Mouse (Mus musculus) erythroblast, embryonic 14.5 days (primary cell): ENCODE measurements at regions not wholly inside any gene's neighbourhood (a gene's known extent, or its start where the extent isn't known, plus 50 kb on each side); places are given as distances from the start of the nearest gene placed in this dataset.

ENCODE experiments used
- GATA1 ChIP-seq: IDR thresholded peaks from 2 replicates; pipeline ENCODE4 v1.6.1; 2012; ENCODE audit warnings: low read length, inconsistent platforms, mixed read lengths
- TAL1 ChIP-seq: IDR thresholded peaks from 3 replicates; pipeline ENCODE4 v1.6.1; 2012; ENCODE audit warnings: low read length, inconsistent platforms, mixed read lengths

DNA sequence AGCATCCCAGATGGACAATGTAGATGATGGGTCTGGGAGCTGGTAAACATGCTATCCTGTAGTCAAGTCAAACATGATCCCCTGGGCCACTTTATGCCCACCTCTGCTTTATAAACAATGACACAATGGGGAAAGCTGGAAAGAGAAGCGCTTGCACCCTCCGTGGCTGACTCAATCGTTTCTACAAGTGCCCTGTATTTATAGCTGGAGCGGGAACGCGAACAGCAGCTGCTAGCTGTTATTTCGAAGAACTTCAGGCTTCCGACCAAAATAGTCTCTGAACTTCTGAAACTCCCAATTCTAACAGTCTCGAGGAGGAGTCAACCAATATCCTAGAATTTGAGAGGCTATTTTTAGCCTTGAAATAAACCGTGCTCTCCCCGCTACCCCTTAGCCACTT lies 571.4 kb upstream of the Id2 start:
- TF ChIP-seq GATA1 (no peak), TAL1 (no peak)
